Mouse (Mus musculus) hindbrain, embryonic 15.5 days (tissue): ENCODE measurements at regions not wholly inside any gene's neighbourhood (a gene's known extent, or its start where the extent isn't known, plus 50 kb on each side); places are given as distances from the start of the nearest gene placed in this dataset.
A peak's percentile ranks its signal among the peaks of the same experiment; 100 is the strongest.

Source experiments
- ATAC-seq: fragments of 200-750 bp; cut with Nextera tagmentation; 2 replicates; pipeline ENCODE4 v1.8.0; 2017; ENCODE audit warnings: low read depth, moderate number of reproducible peaks, moderate TSS enrichment; ENCODE audit not compliant: low FRiP score
- H3K27ac ChIP-seq: fragments of 300-500 bp; sonication (generic); replicated peaks from 2 replicates; pipeline ENCODE4 v1.5.1; 2015; ENCODE audit warnings: mild to moderate bottlenecking, inconsistent platforms
- H3K27me3 ChIP-seq: fragments of 300-500 bp; sonication (generic); 2 replicates; pipeline ENCODE4 v1.6.1; 2015; ENCODE audit warnings: control low read depth, inconsistent platforms
- H3K36me3 ChIP-seq: fragments of 300-500 bp; sonication (generic); 2 replicates; pipeline ENCODE4 v1.6.1; 2015; ENCODE audit warnings: control low read depth, inconsistent platforms
- H3K4me1 ChIP-seq: fragments of 300-500 bp; sonication (generic); replicated peaks from 2 replicates; pipeline ENCODE4 v1.6.1; 2015; ENCODE audit warnings: control low read depth, inconsistent platforms
- H3K4me2 ChIP-seq: fragments of 300-500 bp; sonication (generic); 2 replicates; pipeline ENCODE4 v1.6.1; 2015; ENCODE audit warnings: moderate library complexity, mild to moderate bottlenecking, inconsistent platforms
- H3K4me3 ChIP-seq: fragments of 300-500 bp; sonication (generic); 2 replicates; pipeline ENCODE4 v1.5.1; 2015; ENCODE audit warnings: mild to moderate bottlenecking, inconsistent platforms
- H3K9ac ChIP-seq: fragments of 300-500 bp; sonication (generic); 2 replicates; pipeline ENCODE4 v1.6.1; 2015; ENCODE audit warnings: inconsistent platforms
- H3K9me3 ChIP-seq: fragments of 300-500 bp; sonication (generic); 2 replicates; pipeline ENCODE4 v1.6.1; 2016; ENCODE audit warnings: control low read depth, inconsistent platforms
- WGBS: fragments of 180-500 bp; shearing (Covaris S2); methylation state at CpG from one replicate; pipeline ENCODE4 v1.1.7; 2015; 5-methylcytosine and 5-hydroxymethylcytosine counted together

DNA sequence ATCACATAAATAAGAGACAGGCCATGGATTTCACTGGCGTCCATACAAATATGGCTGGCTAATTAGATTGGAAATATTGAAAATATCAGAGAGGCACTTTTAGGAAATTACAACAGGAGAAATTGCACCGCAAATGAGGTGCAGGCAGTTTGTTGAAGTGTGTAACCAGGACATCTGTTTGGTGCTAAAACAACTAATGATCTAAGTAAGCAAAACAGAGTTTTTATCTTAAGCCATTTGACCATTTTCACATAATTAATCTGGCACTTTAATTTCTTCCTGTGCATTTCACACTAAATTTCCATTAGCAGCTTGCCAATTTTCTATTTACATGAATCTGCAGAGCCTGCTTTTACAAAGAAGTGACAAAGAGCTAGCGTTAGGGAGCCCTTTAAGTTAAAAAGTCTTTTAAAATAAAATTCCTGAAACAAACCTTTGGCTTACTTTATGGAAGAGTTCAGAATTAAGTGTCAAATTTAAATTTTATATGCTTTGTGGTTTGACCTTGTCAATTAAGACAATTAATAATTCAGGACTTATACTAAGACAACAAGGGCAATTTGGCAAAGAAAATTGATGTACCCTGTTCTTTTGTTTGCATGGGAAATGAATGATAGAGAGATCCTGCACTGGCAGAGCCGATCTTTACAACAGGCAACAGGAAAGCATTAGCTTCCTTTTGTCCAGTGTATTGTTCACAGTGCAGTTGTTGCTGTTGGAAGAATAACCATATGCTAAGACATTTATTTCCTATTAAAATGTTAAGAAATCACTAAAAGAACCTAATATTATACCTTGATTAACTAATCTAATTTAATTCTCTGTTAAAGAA, 211.4 kb downstream of the Slitrk6 start:
- no peaks in the 10 kb centered on the region for H3K4me1 ChIP-seq
- H3K9me3 ChIP-seq, result no peaks in the 10 kb centered on the region
- H3K4me3 ChIP-seq, result no peak overlapping the region
- no peak overlapping the region for H3K4me2 ChIP-seq
- H3K27ac ChIP-seq, result no peak overlapping the region
- H3K36me3 ChIP-seq, result no peaks in the 10 kb centered on the region
- H3K9ac ChIP-seq, result no peak overlapping the region
- no peak for ATAC-seq
- WGBS, result 55% methylated on average over 4 of the region's 4 CpGs
- H3K27me3 ChIP-seq, result no peaks in the 10 kb centered on the region

DNA sequence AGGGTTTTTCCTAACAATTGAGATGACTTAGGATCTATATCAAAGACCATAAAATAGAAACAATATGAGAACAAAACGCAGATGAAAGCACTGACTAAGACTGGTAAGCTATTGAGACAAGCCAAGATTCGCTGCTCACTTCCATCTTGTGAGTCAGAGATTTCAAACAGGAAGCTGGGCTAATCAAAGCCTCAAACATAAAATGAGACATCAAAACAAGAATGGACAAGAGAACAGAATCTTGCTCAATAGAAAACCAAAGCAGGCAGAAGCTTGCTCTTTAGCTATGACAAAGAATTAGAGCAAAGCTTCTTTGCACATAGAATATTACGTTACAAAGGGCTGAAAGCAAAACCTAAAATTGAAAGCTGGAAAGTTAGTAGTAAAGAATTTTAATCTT, 227.6 kb downstream of the Slitrk6 start:
- no peak for ATAC-seq
- Histone ChIP-seq H3K27ac (no peak overlapping the region), H3K4me2 (no peak overlapping the region), H3K9me3 (no peaks in the 10 kb centered on the region), H3K36me3 (no peaks in the 10 kb centered on the region), H3K4me3 (no peak overlapping the region), H3K4me1 (no peaks in the 10 kb centered on the region), H3K27me3 (no peaks in the 10 kb centered on the region), H3K9ac (no peak overlapping the region)
- WGBS, result 89% methylated on average over 3 of the region's 3 CpGs

DNA sequence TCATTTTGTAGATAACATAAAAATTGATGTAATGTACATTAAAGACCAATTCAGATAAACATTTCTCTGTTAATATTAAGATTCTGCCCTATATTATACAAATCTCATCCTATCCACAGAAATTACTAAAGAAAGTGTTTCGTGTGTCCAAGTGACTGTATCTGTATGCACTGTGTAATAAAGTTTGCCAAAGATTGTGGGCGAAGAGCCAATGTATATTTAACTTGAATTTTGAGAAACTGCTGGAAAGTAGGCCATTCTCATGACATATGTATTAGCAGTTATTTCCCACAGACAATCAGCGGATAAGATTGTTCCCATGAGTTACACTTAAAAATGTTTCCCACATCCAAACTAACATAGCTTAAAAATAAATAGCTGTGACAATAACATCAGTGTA, 269.9 kb downstream of the Slitrk6 start:
- H3K4me2 ChIP-seq, result no peak overlapping the region
- H3K9me3 ChIP-seq, result no peaks in the 10 kb centered on the region
- H3K4me3 ChIP-seq, result no peak overlapping the region
- H3K27me3 ChIP-seq, result no peaks in the 10 kb centered on the region
- H3K4me1 ChIP-seq, result no peaks in the 10 kb centered on the region
- no peak for ATAC-seq
- WGBS, result 76% methylated on average over 3 of the region's 3 CpGs
- no peak overlapping the region for H3K27ac ChIP-seq
- H3K9ac ChIP-seq, result no peak overlapping the region
- no peaks in the 10 kb centered on the region for H3K36me3 ChIP-seq

DNA sequence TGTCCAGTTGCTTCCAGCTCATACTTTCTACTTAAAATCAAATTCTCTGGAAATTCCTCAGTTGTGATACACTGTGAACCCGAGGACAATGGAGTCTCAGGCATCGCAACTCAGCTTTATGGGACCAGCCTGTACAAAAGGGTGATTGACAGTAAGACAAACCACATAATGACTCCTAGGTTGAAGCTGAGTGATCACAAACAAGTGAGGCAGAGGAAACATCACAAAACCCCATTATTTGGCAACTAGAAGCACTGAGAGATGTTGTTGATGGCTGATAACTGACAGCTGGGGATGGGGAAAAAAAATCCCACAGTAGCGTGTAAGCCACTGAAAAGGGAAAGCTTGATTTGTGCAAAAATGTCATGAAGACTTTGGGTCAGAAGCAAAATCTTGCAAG, 282.2 kb downstream of the Slitrk6 start:
- WGBS, result 23% methylated on average over 3 of the region's 3 CpGs
- Histone ChIP-seq H3K27me3 (no peaks in the 10 kb centered on the region), H3K27ac (no peak overlapping the region), H3K4me2 (no peak overlapping the region), H3K4me1 (no peaks in the 10 kb centered on the region), H3K36me3 (no peaks in the 10 kb centered on the region), H3K4me3 (no peak overlapping the region), H3K9me3 (no peaks in the 10 kb centered on the region), H3K9ac (no peak overlapping the region)
- ATAC-seq, result no peak

DNA sequence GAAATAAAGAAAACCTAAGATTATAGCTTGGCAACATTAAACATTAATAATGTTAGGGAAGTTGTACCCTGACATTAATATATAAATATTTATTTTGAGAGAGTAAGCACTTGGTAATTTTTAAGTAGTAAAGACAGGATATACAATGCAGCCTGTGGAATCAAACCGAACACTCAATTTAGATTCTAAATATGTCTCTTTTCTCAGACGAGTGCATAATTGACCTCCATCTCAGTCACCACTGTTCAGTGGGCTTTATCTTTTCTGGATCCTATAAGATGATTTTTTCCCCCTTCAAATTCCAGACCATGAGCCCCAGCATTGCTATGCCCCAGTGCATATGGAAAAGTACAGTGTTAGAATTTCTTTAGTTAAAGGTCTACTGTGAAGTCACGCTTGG, 282.8 kb downstream of the Slitrk6 start:
- Histone ChIP-seq H3K4me1 (no peaks in the 10 kb centered on the region), H3K9me3 (no peaks in the 10 kb centered on the region), H3K9ac (no peak overlapping the region), H3K27ac (no peak overlapping the region), H3K4me3 (no peak overlapping the region), H3K4me2 (no peak overlapping the region), H3K36me3 (no peaks in the 10 kb centered on the region), H3K27me3 (no peaks in the 10 kb centered on the region)
- WGBS, result 61% methylated on average over 3 of the region's 3 CpGs
- ATAC-seq, result no peak

DNA sequence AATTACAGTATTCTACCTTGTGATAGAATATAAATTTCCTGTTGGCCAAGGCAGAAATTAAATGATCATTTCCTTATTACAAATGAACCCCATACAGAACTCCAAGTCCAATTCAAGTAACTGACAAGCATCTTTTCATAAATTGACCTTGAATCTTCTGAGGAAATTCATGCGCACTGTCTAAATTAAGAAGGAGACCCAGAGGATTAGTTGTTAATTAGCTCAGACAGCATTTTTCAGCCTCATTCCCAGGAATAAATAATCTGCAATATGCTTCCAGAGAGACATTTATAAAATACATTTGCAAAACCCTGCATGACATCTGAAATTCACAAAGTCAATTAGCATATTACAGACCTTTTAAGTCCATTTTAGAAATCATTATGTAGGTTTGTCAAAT, 284.2 kb downstream of the Slitrk6 start:
- Histone ChIP-seq H3K9me3 (no peaks in the 10 kb centered on the region), H3K36me3 (no peaks in the 10 kb centered on the region), H3K9ac (no peak overlapping the region), H3K4me3 (no peak overlapping the region), H3K27ac (no peak overlapping the region), H3K4me2 (no peak overlapping the region), H3K4me1 (no peaks in the 10 kb centered on the region), H3K27me3 (no peaks in the 10 kb centered on the region)
- no peak for ATAC-seq
- 47% methylated on average over 1 of the region's 1 CpGs for WGBS

DNA sequence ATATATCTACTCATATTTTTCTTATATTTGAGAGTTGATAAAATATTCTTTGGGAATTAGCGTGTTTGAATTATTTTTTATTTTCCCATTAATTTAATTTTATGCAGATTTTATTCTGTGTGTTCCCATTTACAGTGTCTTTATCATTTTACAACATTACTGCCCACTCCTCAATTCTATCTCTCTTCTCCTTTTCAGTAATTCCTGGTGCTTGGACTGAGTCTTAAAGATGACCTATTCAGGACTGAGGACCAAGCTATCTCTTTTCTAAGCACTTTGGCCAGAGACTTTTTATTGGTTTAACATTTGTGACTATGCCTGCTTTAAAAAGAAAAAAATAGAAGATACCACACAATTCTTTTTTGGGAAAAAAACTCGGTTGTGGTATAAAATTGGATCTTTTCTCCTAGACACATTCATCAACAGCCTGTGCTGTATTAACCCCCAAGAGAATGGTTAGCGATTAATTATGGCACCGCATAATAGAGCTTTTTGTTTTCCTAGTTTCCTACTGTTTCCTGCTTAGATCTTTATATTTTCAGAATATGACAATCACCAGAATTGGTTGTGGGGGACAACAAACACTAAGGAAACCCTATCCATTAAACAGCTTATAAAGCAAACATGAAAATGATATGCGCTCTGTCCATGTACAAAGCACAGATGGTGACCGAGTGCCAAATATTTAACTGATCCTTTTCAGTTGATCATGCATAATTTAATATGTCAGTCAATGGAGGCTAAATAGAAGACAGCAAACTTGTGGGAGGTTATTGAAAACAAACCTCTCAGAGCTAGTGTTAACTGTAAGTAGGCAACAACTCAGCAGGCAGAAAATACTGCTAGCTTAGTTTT, 286.3 kb downstream of the Slitrk6 start:
- peak; percentile 65; the same call in 1 of the 2 replicates for ATAC-seq
- no peak overlapping the region for H3K9ac ChIP-seq
- H3K27ac ChIP-seq, result no peak overlapping the region
- H3K9me3 ChIP-seq, result no peaks in the 10 kb centered on the region
- H3K36me3 ChIP-seq, result no peaks in the 10 kb centered on the region
- no peaks in the 10 kb centered on the region for H3K4me1 ChIP-seq
- no peaks in the 10 kb centered on the region for H3K27me3 ChIP-seq
- H3K4me3 ChIP-seq, result no peak overlapping the region
- WGBS, result 37% methylated on average over 6 of the region's 6 CpGs
- H3K4me2 ChIP-seq, result no peak overlapping the region
